Mouse (Mus musculus): Measurements from ENCODE around the gene Rala. TPM values are rescaled to one million over a fixed set of nuclear protein-coding genes. Genes with fewer than 3 reads are reported as not detected.

Rala gene
- total RNA-seq, 2 experiments from 2014 or later, result 84.0 to 85.6 TPM

Other genes with a start within 250 kb of the Rala start
- 10 to 100 TPM; 14.4 to 15.8 TPM for gene Mplkip, start 249.0 kb downstream of the Rala start, total RNA-seq (2021)
- gene Sugct, start 248.7 kb downstream of the Rala start, total RNA-seq (2021), result 1 to 10 TPM in 1 of 2 experiments, under 1 TPM in 1; 0.92 to 1.9 TPM
- gene Cdk13, start 139.1 kb downstream of the Rala start, total RNA-seq (2021), result 10 to 100 TPM; 49.5 to 51.1 TPM
- 10 to 100 TPM; 28.5 TPM for gene Yae1d1, start 49.1 kb upstream of the Rala start, total RNA-seq (2021)